Mouse (Mus musculus) spleen, postnatal 14 days (tissue): ENCODE measurements around the gene Rgs19.
A peak's percentile ranks its signal among the peaks of the same experiment; 100 is the strongest.

Experiments
- DNase-seq, 2 experiments: peaks; one replicate each; pipeline ENCODE4 v3.0.0; 2021 to 2022; ENCODE audit warnings: low spot score in 2 of 2

Gene Rgs19

GRCm38 (mm10) chr2:181693339-181694280 is at the start of gene Rgs19:
Gene Rgs19 (minus strand): TSS chr2:181693977.
- DNase-seq: peak; percentile 65 to 73

DNA sequence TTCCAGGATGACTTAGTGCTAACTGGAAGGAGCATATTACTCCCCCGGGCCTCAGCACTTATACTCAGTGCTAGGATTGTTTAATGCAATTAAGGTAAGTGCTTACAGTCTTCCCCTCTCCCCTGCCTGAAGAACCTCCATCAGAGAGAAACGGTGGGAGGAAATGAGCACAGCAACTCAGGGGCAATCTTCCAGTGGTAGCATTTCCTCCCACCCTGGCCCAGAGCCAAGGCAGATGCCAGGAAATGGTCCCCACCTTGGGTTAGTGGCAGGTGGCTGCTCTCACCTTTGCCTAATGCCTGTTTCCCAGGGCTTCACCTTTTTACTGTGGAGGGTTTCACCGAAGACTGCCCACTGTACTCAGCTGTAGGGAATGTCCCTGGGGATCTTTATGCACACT is 36.3 kb upstream of the Rgs19 start:
- no peak for DNase-seq

DNA sequence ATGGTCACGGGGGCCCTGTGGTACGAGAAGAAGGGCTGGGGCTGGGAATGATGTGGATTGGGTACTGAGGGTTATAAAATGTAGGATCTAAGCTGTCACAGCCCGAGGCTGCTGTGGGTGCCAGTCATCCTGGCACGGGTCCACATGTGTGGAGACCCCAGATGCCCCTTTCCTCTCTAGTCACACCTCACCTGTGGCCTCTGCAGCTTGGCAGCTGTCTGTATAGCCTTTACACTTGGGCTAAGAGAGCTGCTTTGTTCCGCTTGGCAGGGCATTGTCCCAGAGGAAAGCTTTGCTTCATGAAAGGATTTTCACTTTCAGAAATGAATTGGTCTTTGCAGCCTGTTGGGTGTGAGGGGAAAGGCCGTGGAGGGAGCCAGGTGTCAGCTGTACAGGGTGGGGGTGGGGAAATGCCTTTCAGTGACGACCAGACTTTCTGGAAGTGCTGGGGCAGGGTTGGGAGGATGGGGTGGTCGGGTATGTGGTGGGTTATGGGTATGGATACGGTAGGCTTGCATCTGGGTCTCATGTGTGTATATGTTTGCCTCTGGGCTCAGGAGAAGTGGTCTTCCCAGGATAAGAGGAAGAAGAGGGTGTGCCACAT is 34.0 kb upstream of the Rgs19 start:
- no peak for DNase-seq

DNA sequence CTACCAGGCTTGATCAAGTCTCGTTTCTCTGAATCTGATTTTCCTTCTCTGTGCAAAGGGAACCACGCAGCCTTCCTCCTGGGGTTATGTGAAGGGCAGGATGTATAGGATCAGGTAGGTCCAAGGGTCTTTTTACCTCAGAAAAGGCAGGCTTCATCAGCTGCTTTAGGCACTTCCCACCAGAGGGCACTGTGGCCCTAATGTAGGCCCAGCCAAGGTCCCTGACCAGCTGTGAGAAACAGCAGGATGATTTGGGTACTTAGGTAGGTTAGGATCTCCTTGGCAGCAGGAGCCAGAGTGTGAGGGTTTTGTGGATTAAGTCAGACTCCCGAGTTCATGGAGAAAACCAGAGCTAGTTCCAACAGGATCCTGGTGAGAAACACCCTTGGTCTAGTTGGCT is 28.4 kb upstream of the Rgs19 start:
- no peak for DNase-seq

- DNase-seq: no peak
Measured at GRCm38 (mm10) chr2:181721200-181721599, 27.4 kb upstream of the Rgs19 start.

- DNase-seq: no peak
Measured at GRCm38 (mm10) chr2:181720061-181720460, 26.3 kb upstream of the Rgs19 start.

- no peak for DNase-seq
Measured at GRCm38 (mm10) chr2:181716991-181717390, 23.2 kb upstream of the Rgs19 start.

GRCm38 (mm10) chr2:181715382-181715781 is 21.6 kb upstream of the Rgs19 start:
- no peak for DNase-seq

GRCm38 (mm10) chr2:181714903-181715326 is 21.1 kb upstream of the Rgs19 start, which contains the start of gene Oprl1:
Gene Oprl1 (plus strand): TSS chr2:181715016.
- DNase-seq: no peak

- no peak for DNase-seq
Measured at GRCm38 (mm10) chr2:181713749-181714148, 20.0 kb upstream of the Rgs19 start.

DNA sequence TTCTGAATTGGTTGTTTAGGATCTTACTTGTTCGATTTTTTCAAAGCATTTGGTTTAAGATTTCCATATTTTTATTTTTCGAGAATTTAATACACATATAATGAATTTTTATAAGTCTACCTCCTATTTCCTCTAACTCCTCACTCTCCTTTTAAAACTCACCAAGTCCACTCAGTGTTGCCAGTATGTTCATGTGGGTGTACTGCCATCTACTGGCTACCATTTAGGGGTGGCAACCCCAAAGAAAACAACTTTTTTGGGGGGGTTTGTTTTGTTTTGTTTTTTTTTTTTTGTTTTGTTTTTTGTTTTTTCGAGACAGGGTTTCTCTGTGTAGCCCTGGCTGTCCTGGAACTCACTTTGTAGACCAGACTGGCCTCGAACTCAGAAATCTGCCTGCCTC is 12.9 kb upstream of the Rgs19 start:
- DNase-seq: no peak

- DNase-seq: no peak
Measured at GRCm38 (mm10) chr2:181698241-181698640, 4.5 kb upstream of the Rgs19 start, which contains the start of gene Lkaaear1. Gene Lkaaear1 (minus strand): TSS chr2:181698442.

DNA sequence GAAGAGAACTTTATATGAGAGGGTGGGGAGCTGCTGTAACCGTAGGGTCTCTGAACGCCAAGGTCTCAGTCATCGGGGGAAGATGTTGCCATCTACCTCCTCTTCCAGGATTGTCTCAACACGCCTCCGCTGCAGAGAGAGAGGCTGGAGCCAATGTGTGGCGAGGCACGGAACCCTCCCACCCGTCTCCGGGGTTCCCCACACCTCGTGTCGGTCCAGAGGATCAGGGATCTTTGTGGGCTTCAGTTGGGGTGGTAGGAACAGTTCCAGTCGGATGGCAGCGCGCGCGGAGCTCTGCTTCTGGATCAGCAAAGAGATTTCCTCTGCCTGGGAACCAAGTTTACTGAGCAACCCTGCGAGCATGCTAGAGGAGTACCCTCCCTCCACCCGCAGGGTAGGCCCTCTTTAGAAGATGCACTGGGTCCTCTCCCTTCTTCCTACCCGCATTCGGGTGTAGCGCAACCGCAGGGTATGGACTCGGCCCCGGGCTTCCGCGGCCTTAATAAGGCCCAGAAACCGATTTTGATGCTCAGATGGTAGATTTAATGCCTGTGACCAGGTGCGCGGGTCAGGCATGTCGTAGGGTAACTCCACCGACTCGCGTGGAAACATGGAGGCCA is 3.1 kb upstream of the Rgs19 start:
- DNase-seq: no peak

DNA sequence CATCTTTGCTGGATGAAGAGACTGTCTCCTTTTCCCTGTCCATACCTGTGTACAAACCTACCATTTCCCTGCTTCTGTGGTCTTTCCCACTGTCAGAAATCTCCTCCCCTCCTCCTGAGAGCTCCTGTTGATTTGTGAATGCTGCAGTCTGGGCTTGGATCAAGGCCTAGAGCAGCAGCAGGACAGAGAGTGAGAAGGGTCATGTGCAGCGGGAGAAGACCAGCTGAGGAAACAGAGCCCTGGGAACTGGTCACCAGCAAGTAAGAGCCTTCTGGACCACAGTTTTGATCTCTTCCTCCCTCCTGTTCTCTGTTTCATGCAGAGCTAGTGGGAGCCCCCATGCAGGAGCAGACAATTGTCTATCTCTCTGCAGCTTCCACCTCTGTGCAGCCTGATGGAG is 2.0 kb upstream of the Rgs19 start:
- peak in 1 of 2 experiments; percentile 3 for DNase-seq

- DNase-seq: no peak
Measured at GRCm38 (mm10) chr2:181694581-181694980, 804 bp upstream of the Rgs19 start.

- no peak for DNase-seq
Measured at GRCm38 (mm10) chr2:181692304-181692703, 1.5 kb downstream of the Rgs19 start.

DNA sequence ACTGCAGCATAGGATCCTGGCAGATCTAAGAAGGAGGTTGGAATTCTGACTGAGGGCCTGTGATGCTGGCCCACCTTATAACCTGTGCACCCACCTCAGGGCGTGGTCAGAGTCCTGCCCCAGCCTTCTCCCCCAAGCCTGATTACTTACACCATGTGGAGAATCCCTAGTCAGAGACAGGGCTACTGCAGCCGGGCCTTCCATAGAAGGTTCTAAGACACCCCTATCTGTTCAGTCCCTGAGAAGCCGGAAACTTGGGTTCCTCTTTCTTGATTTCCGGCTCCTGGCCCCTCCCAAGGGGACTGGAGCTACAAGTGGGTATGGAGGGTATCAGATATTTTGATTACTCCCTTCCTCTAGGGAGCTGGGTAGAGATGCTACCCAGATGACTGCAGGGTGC is 2.2 kb downstream of the Rgs19 start:
- DNase-seq: no peak

- DNase-seq: no peak
Measured at GRCm38 (mm10) chr2:181691083-181691482, 2.7 kb downstream of the Rgs19 start.

DNA sequence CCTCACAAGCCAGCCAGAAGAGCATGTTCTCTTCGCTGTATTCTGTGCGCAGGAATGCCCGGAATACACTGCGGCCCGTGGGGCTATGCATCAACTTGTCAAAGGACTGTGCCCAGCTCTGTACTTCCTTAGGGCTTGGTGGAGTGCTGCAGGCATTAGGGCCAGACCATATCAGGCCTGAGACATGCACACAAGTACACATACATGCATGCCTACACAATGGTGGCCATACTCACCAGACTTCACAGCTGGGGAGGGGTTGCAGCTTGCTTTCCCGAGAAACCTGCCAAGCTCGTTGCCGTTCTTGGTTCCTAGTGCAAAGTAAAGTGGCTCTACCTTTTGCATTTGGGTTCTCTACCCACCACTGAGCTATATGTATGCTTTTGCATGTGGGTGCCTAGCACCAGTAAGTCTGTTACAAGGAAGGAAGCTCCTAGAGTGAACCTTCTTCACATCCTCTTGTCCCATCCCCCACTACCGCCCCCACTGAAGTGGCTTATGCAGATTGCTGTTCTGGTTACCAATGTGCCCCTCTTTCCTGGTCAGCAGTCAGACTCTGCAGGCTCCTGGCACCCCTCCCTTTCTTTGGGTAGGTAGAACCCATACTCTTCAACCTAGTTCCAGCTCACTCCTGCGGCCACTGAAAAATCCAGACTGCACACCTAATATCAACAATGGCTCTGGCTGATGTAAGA is 4.2 kb downstream of the Rgs19 start:
- DNase-seq: no peak

- DNase-seq: no peak
Measured at GRCm38 (mm10) chr2:181687586-181687985, 6.2 kb downstream of the Rgs19 start.

DNA sequence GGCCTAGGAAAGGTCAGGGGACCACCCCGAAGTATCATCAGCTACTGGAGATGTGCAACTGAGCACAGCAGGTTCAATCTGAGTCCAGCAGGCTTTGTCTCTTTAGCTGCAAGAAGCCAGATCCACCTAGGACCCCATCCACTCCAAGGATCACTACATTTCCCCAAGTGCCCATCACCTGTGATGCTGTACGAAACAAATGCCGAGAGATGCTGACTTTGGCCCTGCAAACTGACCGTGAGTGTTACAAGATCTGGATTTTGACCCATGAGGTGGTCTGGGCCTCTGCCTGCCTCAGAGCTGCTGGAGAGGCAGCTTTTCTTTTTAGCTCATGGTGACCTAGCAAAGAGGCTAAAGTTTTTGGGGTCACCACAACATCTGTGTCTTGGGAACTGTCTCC is 8.1 kb downstream of the Rgs19 start:
- no peak for DNase-seq

- no peak for DNase-seq
Measured at GRCm38 (mm10) chr2:181684713-181685112, 9.1 kb downstream of the Rgs19 start.
